In the genomic region with DNA sequence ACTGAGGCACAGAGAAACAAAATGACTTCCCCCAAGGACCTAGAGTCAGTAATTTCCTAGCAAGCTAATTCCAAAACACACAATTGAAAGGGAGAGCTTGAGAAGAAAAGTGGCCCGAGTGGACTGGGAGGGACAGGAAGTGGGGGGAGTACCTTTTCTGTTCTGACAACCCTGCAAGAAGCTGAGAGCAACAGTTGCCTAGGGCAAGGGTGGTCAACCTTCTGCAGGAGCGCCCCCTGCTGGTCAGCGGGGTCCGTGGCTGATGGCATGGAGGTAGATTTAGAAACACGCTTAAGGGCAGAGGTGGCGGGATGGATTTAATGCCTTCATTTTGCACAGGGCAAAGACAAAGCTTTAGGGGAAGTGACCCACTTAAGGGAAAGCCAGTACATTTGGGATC, we compare ENCODE assay signal across 8 mouse cellular contexts. TPM values are rescaled to one million over a fixed set of nuclear protein-coding genes. Genes with fewer than 3 reads are reported as not detected.
A peak's percentile ranks its signal among the peaks of the same experiment; 100 is the strongest.
DNase-seq lines count a peak whose midpoint lies in the region; ATAC-seq and TF ChIP-seq lines count a peak whose summit lies in the region.

No protein-coding gene starts in this region.

- 10% methylated on average over 6 of the region's 6 CpGs for WGBS in heart, adult 2 months
- 11% methylated on average over 6 of the region's 6 CpGs for WGBS in heart, embryonic 11.5 days (ENCODE audit: insufficient replicate concordance)

- no peak overlapping the region for H3K4me3 ChIP-seq in heart, adult 2 months
- H3K4me3 ChIP-seq in heart, embryonic 11.5 days (ENCODE audit: low read depth, low read length): no peak overlapping the region
- H3K4me3 ChIP-seq in ES-Bruce4 (ENCODE audit: low read depth, low read length): no peak overlapping the region

- no peaks in the 10 kb centered on the region for H3K4me1 ChIP-seq in heart, adult 2 months (ENCODE audit: control insufficient read depth, insufficient read depth, low read length)
- H3K4me1 ChIP-seq in heart, embryonic 11.5 days (ENCODE audit: control insufficient read depth, insufficient read depth, low read length): no peaks in the 10 kb centered on the region
- no peaks in the 10 kb centered on the region for H3K4me1 ChIP-seq in ES-Bruce4 (ENCODE audit: control insufficient read depth, insufficient read depth, low read length)

- TF ChIP-seq POLR2A in heart, adult 2 months (IDR thresholded peaks at IDR 0.05; ENCODE audit: insufficient read depth, low read depth, low read length): no peak
- TF ChIP-seq POLR2A in ES-Bruce4 (IDR thresholded peaks at IDR 0.05; ENCODE audit: insufficient read depth, low read length): no peak

- H3K9me3 ChIP-seq in heart, embryonic 11.5 days (replicated peaks; ENCODE audit: control insufficient read depth, low read length): no peaks in the 10 kb centered on the region
- 0 out of 2 replicates have a peak, but pooled peaks cover 3% of the 10 kb centered on the region for H3K9me3 ChIP-seq in ES-Bruce4 (replicated peaks; ENCODE audit: control insufficient read depth, insufficient read depth, low read length, poor library complexity, severe bottlenecking)

- ATAC-seq in heart, embryonic 11.5 days (replicated peaks; ENCODE audit: insufficient number of reproducible peaks, low FRiP score, low TSS enrichment): no peak
- ATAC-seq in monocyte, adult 5-6 weeks (replicated peaks; ENCODE audit: insufficient number of reproducible peaks, low FRiP score, low TSS enrichment, poor library complexity, severe bottlenecking): peak; percentile 40; the same call in 1 of the 2 replicates

- no peaks in the 10 kb centered on the region for H3K36me3 ChIP-seq in heart, adult 2 months (ENCODE audit: control insufficient read depth, insufficient read depth, low read length)
- no peaks in the 10 kb centered on the region for H3K36me3 ChIP-seq in heart, embryonic 11.5 days (ENCODE audit: control insufficient read depth, insufficient read depth, low read length)
- H3K36me3 ChIP-seq in ES-Bruce4 (ENCODE audit: control insufficient read depth, insufficient read depth, low read length, poor library complexity, severe bottlenecking): no peaks in the 10 kb centered on the region

- H3K79me2 ChIP-seq in heart, adult 2 months (replicated peaks; ENCODE audit: control insufficient read depth, insufficient read depth, low read length): no peaks in the 10 kb centered on the region

- intact Hi-C loops in heart, adult 2 months (cut with DNase I): loop anchor here (1.0 to 2.0 kb wide), 2 partner anchors 80 to 119 kb away; no protein-coding TSS in a partner anchor
- intact Hi-C loops in gastrocnemius, postnatal 14 days (cut with DNase I; ENCODE audit: low total_unique reads): no loop called here

- H3K4me2 ChIP-seq in heart, embryonic 11.5 days: no peak overlapping the region

- DNase-seq in heart, adult 2 months: peak; percentile 53 to 81
- DNase-seq in c-Kit-positive CD71-positive TER-119-negative erythroid progenitor cells, embryonic 14.5 days (ENCODE audit: low read depth): peak; percentile 23
- peak; percentile 61 for DNase-seq in gastrocnemius, postnatal 14 days
- DNase-seq in layer of hippocampus, postnatal 36 days: peak; percentile 31 to 52
- peak; percentile 71 for DNase-seq in testis, postnatal 14 days (ENCODE audit: low spot score)

- H3K9ac ChIP-seq in heart, adult 2 months (ENCODE audit: low read depth, low read length): no peak overlapping the region
- no peak overlapping the region for H3K9ac ChIP-seq in heart, embryonic 11.5 days (ENCODE audit: low read depth, low read length)
- H3K9ac ChIP-seq in ES-Bruce4 (ENCODE audit: low read depth, poor library complexity, severe bottlenecking): no peak overlapping the region

- no peaks in the 10 kb centered on the region for H3K27me3 ChIP-seq in heart, adult 2 months (ENCODE audit: control insufficient read depth, insufficient read depth, low read length)
- H3K27me3 ChIP-seq in heart, embryonic 11.5 days (ENCODE audit: control insufficient read depth, insufficient read depth, low read length): peaks cover 14% of the 10 kb centered on the region; the same call in 1 of the 2 replicates
- H3K27me3 ChIP-seq in ES-Bruce4 (ENCODE audit: control insufficient read depth, insufficient read depth, low read length, poor library complexity, severe bottlenecking): no peaks in the 10 kb centered on the region

- TF ChIP-seq EP300 in heart, adult 2 months (IDR thresholded peaks at IDR 0.05; ENCODE audit: insufficient read depth, low read depth, low read length): no peak
- TF ChIP-seq EP300 in ES-Bruce4 (IDR thresholded peaks at IDR 0.05; ENCODE audit: insufficient read depth, low read depth, low read length): 0 out of 2 replicates have a peak, but pooled peaks have one; percentile 14

- TF ChIP-seq CTCF in heart, adult 2 months (IDR thresholded peaks at IDR 0.05): peak; percentile 89
- TF ChIP-seq CTCF in ES-Bruce4 (IDR thresholded peaks at IDR 0.05; ENCODE audit: low read depth, low read length): peak; percentile 98

- H3K27ac ChIP-seq in heart, adult 2 months: no peak overlapping the region
- H3K27ac ChIP-seq in heart, embryonic 11.5 days (ENCODE audit: low read depth, low read length): no peak overlapping the region
- H3K27ac ChIP-seq in ES-Bruce4 (ENCODE audit: insufficient read depth, low read length): no peak overlapping the region

RNA-seq across cellular contexts. Expression of a gene that starts 9.1 kb away (rescaled TPM):
- under 1 TPM; 0.70 to 0.75 TPM for total RNA-seq in heart, adult 2 months (2021)
- polyA plus RNA-seq in heart, adult 2 months (2012; rRNA removed): 0.41 and 0.61 TPM in 2 replicates
- polyA plus RNA-seq in heart, embryonic 11.5 days (2014; fragmentation: Nextera tagmentation; extraction: Ambion mirVana): 0.90 and 1.3 TPM in 2 replicates
- polyA plus RNA-seq in ES-Bruce4 (2011; ENCODE audit: insufficient read depth, insufficient read length, low read depth, missing spikeins): 0.22 TPM in 1 of 2 replicates, not detected in the other
- total RNA-seq in gastrocnemius, postnatal 14 days (2021): under 1 TPM in 1 of 2 experiments, not detected in 1; 0.09 TPM
- under 1 TPM; 0.38 to 0.57 TPM for total RNA-seq in layer of hippocampus, postnatal 36 days (2021)
- not detected in 3 replicates for total RNA-seq in monocyte, adult 5-6 weeks (2017)

RNA-seq across cellular contexts. Expression of a gene that starts 15.2 kb away (rescaled TPM):
- not detected for total RNA-seq in heart, adult 2 months (2021)
- polyA plus RNA-seq in heart, adult 2 months (2012; rRNA removed): not detected in 2 replicates
- polyA plus RNA-seq in heart, embryonic 11.5 days (2014; fragmentation: Nextera tagmentation; extraction: Ambion mirVana): 0.14 and 0.23 TPM in 2 replicates
- polyA plus RNA-seq in ES-Bruce4 (2011; ENCODE audit: insufficient read depth, insufficient read length, low read depth, missing spikeins): 10.4 and 13.6 TPM in 2 replicates
- under 1 TPM in 1 of 2 experiments, not detected in 1; 0.18 TPM for total RNA-seq in gastrocnemius, postnatal 14 days (2021)
- total RNA-seq in layer of hippocampus, postnatal 36 days (2021): 1 to 10 TPM; 1.5 to 1.8 TPM
- not detected in 3 replicates for total RNA-seq in monocyte, adult 5-6 weeks (2017)
